Mouse (Mus musculus) embryo, embryonic 11 days (tissue): ENCODE data around the gene Ism2.
A peak's percentile ranks its signal among the peaks of the same experiment; 100 is the strongest.
"Not testable (repeated sequence)": the region's sequence is repeated elsewhere in the genome, so short reads cannot be mapped to it uniquely, and the experiment has no call there.

Experiments
- DNase-seq: peaks from one replicate; pipeline ENCODE4 v3.0.0-alpha.2; 2015

Ism2 gene

DNA sequence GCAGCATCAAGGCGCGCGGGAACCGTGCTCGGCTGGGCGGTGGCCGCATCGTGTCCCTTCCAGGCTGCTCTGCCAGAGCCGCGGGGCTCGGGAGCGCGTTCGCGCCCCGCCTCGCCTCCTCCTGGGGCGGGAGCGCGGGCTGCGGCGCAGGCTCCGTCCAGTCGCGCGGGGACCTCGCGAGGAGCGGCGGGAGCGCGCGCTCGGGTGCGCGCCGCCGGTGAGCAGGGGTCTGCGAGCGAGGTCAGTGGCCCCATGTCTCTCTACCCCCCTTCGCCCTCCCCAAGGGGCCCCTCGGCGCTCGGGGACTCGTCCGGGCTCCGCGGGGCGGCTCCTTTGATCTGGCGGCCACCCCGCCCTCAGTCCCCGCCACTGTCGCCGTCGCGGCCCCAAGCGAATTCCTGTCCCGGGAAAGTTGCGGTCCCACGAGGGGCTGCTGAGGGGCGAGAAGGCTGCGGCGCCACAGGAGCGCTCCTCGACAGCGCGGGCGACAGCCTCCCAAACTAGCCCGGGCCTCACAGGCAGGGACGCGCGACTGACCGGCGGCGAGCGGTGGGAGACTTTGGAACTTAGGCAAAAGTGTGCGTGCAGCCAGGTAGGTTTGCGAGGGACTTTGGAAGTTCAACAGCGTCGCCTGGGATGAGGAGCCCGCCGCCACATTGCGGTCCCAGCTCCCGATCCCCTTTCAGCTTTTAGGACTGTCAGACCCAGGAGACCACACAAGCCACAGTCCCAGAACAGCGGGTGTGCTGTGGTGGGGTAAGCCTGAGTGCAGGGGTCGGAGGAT is at the start of gene Ism2:
Ism2 (minus strand) TSS at position 49 of the 784 bp plus-strand sequence.
- DNase-seq, result peak; percentile 77

- no peak for DNase-seq
These were observed 48.5 kb upstream of the Ism2 start for GRCm38 (mm10) chr12:87348029-87348428.

- DNase-seq, result no peak
These were observed 48.0 kb upstream of the Ism2 start for GRCm38 (mm10) chr12:87347511-87347910.

DNA sequence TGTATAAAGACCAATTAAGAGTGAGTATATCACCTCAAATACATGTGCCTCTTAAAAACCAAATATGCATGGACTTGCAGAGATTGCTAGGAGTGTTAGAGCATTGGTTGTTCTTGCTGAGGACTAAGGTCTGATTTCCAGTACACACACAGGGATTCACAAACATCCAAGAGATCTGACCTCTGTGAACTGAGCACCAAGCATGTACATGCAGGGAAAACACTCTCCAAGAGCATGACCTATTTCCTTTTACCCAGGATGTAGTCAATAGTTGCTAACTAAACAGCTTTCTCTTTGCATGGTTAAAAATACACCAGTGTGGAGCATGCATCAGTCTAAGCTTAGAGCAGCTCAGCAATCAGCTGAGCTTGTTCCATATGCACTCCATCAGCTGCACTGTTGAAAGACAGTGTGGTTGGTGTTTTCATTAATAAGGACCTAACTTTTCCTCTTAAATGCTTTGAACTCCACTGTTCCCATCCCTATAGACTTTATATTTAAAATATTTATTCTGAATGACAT is 43.6 kb upstream of the Ism2 start:
- no peak for DNase-seq

DNA sequence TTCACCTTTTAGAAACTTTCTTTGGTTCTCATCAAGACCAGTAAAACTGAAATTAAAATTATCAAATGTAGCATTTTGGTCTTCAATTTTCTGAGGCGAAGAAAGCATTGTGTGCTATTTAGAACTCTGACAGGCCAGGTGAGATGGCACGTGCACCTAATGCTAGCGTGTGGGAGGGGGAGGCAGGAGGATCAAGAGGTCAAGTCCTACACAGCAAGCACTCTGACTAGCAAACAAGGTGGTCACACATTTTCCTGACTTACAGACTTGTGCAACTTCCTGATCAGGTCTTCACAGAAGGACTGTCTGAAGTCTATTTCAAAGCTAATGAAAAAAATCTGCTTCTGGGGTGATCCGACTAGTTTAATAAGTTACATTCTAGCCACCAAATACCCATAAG is 38.6 kb upstream of the Ism2 start:
- no peak for DNase-seq

- peak; percentile 35 for DNase-seq
These were observed 35.4 kb upstream of the Ism2 start for GRCm38 (mm10) chr12:87334886-87335285.

DNA sequence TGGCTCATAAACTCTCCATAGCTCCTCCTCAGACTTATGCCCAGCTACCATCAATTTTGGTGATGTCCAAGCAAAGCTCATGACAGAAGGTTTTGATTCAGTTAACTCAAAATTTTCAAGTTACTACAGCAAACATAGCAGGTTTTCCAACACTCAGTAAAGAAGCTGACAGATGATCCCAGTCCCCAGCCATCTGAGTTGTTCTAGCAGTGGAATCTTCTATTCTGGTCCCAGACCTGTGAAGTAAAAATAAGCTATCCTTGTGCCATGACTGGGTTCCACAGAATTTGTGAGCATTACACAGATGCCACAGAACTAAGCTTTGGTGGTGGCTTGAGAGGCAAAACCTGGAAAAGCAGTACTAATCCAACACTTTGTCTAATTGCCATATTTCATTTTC is 34.3 kb upstream of the Ism2 start:
- DNase-seq, result no peak

- DNase-seq, result no peak
These were observed 33.0 kb upstream of the Ism2 start for GRCm38 (mm10) chr12:87332511-87332910.

DNA sequence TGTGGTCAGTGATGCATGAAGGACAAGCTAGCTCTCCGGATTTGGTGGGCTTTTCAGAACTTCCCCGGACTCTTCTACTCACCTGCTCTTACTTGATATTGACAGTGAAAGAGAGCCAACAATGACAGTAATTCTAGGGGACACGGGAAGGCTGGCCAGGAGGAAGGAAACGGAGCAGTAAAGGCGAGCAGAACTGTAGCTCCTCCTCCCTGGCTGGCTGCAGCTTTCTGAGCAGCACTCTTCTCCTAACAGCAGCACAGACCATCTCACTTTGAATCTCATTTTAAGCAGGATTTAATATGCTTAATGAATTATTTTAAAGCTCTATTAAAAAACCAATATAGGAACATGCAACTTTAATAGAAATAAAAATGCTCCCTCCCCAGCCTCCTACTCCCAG is 32.4 kb upstream of the Ism2 start:
- no peak for DNase-seq

- DNase-seq, result peak; percentile 6
These were observed 31.6 kb upstream of the Ism2 start for GRCm38 (mm10) chr12:87331053-87331456.

- no peak for DNase-seq
These were observed 30.7 kb upstream of the Ism2 start for GRCm38 (mm10) chr12:87330213-87330612.

GRCm38 (mm10) chr12:87328025-87328424 is 28.5 kb upstream of the Ism2 start:
- DNase-seq, result peak; percentile 4

DNA sequence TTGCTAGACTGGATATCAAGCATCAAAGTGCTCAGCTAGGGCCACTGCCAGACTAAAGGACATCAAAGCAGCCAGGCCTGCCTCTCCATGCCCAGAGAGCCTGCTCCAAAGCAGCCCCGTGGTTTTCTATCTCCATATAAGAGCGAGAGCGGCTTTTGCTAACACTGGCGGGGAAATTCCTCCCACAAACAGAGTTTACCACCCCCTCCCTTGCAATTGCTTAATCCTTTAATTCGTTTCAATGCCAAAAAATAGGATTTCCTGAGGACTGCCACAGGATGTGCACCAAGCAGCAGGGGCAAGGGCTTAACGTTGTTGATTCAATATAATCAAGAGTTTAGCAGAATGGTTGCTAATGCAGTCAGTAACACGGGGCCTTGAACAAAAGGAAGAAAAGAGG is 28.1 kb upstream of the Ism2 start:
- peak; percentile 49 for DNase-seq

GRCm38 (mm10) chr12:87325452-87325851 is 25.9 kb upstream of the Ism2 start:
- DNase-seq, result no peak

GRCm38 (mm10) chr12:87319229-87319628 is 19.7 kb upstream of the Ism2 start:
- no peak for DNase-seq

- DNase-seq, result no peak
These were observed 18.4 kb upstream of the Ism2 start for GRCm38 (mm10) chr12:87317951-87318350.

DNA sequence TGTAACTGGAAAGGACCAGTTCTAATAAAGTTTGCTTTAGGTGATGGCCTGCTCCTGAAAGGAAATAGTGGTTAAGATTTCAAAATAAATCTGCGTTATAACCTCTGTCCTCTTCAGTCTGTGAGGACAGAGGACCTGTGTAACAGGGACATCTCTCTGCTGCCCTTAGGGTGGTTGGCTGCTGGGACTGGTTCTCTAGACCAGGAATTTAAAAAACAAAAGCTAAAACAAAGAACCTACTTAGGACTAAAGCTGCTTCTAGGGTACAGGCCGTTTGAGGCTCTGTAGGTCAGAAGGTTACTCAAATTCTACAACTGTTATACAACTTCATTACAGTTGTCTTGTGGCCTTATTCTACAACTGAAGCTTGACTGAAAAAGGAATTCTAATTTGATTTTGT is 13.6 kb upstream of the Ism2 start:
- no peak for DNase-seq

- DNase-seq, result not testable (repeated sequence)
These were observed 7.0 kb upstream of the Ism2 start for GRCm38 (mm10) chr12:87306584-87306844.

DNA sequence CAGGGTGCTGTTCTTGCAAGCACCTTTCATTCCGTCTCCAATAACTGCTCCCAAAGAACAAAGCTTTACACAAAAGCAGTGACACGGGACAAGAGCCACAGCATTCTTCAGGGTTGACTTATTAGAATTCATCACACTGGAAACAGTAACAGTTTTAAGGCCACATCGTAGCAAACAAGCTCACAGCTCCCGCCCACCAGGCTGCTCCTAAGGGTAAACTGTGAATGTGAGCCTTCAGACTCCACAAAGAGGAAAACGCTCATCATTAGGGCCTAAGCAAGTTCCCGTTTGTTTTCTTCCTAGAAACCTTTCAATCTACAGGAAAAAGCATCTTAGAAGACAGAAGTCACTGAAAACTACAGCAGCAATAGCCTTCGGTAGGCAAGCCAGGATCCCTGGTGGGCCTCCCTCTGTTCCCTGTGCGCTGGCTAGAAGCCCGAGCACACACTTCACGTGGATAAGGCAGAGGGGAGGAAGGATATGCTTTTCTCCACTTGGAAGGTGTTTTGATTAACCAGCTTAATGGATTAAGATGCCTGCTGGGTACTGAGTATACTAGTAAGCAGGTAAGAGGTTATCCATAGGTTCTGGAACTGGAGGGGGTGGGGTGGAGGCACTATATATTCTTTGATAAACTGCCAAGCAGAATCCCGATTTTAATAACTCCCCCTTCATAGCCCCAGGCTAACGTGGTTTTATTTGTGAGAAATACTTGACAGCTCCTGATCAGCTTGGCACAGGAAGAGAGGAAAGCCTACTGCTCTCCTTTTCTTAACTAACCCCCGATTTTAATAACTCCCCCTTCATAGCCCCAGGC is 6.5 kb upstream of the Ism2 start:
- no peak for DNase-seq

DNA sequence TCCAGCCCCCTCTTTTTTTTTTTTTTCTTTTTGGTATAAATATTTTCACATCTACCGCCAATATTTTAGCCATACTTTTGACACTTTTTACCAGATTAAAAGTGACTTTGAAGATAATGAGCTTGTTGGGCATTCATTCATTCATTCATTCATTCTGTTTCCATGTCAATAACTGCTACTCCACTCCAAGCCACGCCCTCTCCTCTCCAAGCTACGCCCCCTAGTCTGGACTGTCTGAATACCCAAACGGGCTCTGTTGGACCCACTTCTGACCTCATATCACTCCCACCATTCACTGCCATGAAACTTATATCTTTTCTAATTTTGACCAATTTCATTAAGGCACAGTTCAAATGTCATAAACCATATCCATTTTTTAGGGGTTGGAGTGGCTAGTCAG is 1.7 kb upstream of the Ism2 start:
- no peak for DNase-seq

GRCm38 (mm10) chr12:87300441-87300690 is 861 bp upstream of the Ism2 start:
- DNase-seq, result no peak

- DNase-seq, result peak; percentile 35
These were observed 358 bp downstream of the Ism2 start for GRCm38 (mm10) chr12:87299037-87299656.

- DNase-seq, result no peak
These were observed 5.6 kb downstream of the Ism2 start for GRCm38 (mm10) chr12:87293934-87294333.

DNA sequence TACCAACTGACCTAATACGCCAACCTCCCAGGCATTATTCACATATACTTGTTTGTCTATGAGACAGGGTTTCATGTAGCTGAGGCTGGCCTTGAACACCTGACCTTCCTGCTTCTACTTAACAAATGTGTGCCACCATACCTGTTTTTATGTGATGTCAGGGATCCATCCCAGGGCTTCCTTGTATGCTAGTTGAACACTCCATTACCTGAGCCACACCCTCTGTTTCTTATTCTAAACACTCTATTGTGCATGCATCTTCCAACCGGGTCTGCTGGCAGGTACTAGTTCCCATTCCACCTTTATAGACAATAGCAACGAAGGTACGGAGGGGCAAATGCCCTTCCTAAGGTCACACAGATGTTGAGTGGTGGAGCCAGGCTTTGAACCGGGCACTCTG is 10.4 kb downstream of the Ism2 start:
- DNase-seq, result no peak
